ENCODE assay signal across 9 mouse cellular contexts in genomic region chr3:102012611-102013211, GRCm38 (mm10). TPM values are rescaled to one million over a fixed set of nuclear protein-coding genes. Genes with fewer than 3 reads are reported as not detected.
DNase-seq lines count a peak whose midpoint lies in the region; ATAC-seq and TF ChIP-seq lines count a peak whose summit lies in the region.
"Had no signal": no experiment of that assay in that cellular context is flagged by ENCODE, and none has a peak within 500 bp of the region (broad histone marks: within the 10 kb centered on the region; RNA-seq: fewer than 3 reads in every experiment).

No protein-coding gene starts in this region.

- DNase-seq in adrenal gland, adult 2 months = peak; percentile 51
- DNase-seq in adrenal gland, postnatal 4 days (ENCODE audit: low spot score in 2 of 2) = no peak
- DNase-seq in testis, postnatal 10 days (ENCODE audit: low spot score) = no peak
- peak; percentile 61 to 67 for DNase-seq in right cerebral cortex, adult 2 months (ENCODE audit: low spot score in 2 of 2)
- DNase-seq in gastrocnemius, postnatal 14 days = no peak

- 2% methylated on average over 50 of the region's 53 CpGs for WGBS in heart, embryonic 16.5 days
- under 1% methylated on average over 51 of the region's 53 CpGs for WGBS in limb, embryonic 13.5 days

- H3K9me3 ChIP-seq in heart, embryonic 16.5 days (replicated peaks; ENCODE audit: control insufficient read depth, low read length) = no peaks in the 10 kb centered on the region
- H3K9me3 ChIP-seq in limb, embryonic 13.5 days = no peaks in the 10 kb centered on the region

- intact Hi-C loops in gastrocnemius, postnatal 14 days (cut with DNase I; ENCODE audit: low total_unique reads) = no loop called here

- H3K9ac ChIP-seq in heart, embryonic 16.5 days (ENCODE audit: low read length) = 0 out of 2 replicates have a peak overlapping the region, but pooled peaks have one; percentile 10
- H3K9ac ChIP-seq in limb, embryonic 13.5 days = peak overlapping the region; percentile 32; the same call in 1 of the 2 replicates
- H3K9ac ChIP-seq: liver, embryonic 14.5 days had no signal

- no peak for TF ChIP-seq CTCF in testis, adult 2 months (IDR thresholded peaks at IDR 0.05; ENCODE audit: control insufficient read depth, insufficient read depth, insufficient replicate concordance, low read depth, low read length)

- no peak for ATAC-seq in heart, embryonic 16.5 days (replicated peaks; ENCODE audit: extremely low read depth, insufficient read depth, low FRiP score)
- ATAC-seq in limb, embryonic 13.5 days (ENCODE audit: low FRiP score, low read depth) = no peak

- no peaks in the 10 kb centered on the region for H3K36me3 ChIP-seq in testis, adult 2 months (ENCODE audit: control insufficient read depth, insufficient read depth, low read length)
- H3K36me3 ChIP-seq in heart, embryonic 16.5 days (ENCODE audit: control insufficient read depth, insufficient read depth) = no peaks in the 10 kb centered on the region
- H3K36me3 ChIP-seq in limb, embryonic 13.5 days = no peaks in the 10 kb centered on the region

- H3K27me3 ChIP-seq in testis, adult 2 months (ENCODE audit: control insufficient read depth, insufficient read depth, low read length) = peaks cover 6% of the 10 kb centered on the region; the same call in 1 of the 2 replicates
- peaks cover 52% of the 10 kb centered on the region for H3K27me3 ChIP-seq in heart, embryonic 16.5 days (ENCODE audit: control insufficient read depth, insufficient read depth, low read length)
- peaks cover 97% of the 10 kb centered on the region for H3K27me3 ChIP-seq in limb, embryonic 13.5 days

- H3K4me2 ChIP-seq in heart, embryonic 16.5 days (ENCODE audit: low read depth, low read length) = peak overlapping the region; percentile 65
- H3K4me2 ChIP-seq in limb, embryonic 13.5 days (replicated peaks) = peak overlapping the region; percentile 65

- H3K4me1 ChIP-seq in testis, adult 2 months (ENCODE audit: control insufficient read depth, insufficient read depth, low read length) = peaks cover 14% of the 10 kb centered on the region
- peaks cover 6% of the 10 kb centered on the region for H3K4me1 ChIP-seq in heart, embryonic 16.5 days (ENCODE audit: control insufficient read depth, insufficient read depth, low read length)
- H3K4me1 ChIP-seq in limb, embryonic 13.5 days = peaks cover 20% of the 10 kb centered on the region

- peak overlapping the region; percentile 49 for H3K4me3 ChIP-seq in testis, adult 2 months (ENCODE audit: control insufficient read depth, low read depth, low read length)
- peak overlapping the region; percentile 44 for H3K4me3 ChIP-seq in heart, embryonic 16.5 days (ENCODE audit: low read length)
- peak overlapping the region; percentile 41 for H3K4me3 ChIP-seq in limb, embryonic 13.5 days

- TF ChIP-seq POLR2A in testis, adult 2 months (IDR thresholded peaks at IDR 0.05; ENCODE audit: control insufficient read depth, low read depth, low read length) = no peak

- H3K27ac ChIP-seq in testis, adult 2 months (ENCODE audit: control insufficient read depth, insufficient read depth, low read depth, low read length) = no peak overlapping the region
- H3K27ac ChIP-seq in heart, embryonic 16.5 days (ENCODE audit: low read length) = no peak overlapping the region
- no peak overlapping the region for H3K27ac ChIP-seq in limb, embryonic 13.5 days
- H3K27ac ChIP-seq: liver, embryonic 14.5 days had no signal

RNA-seq across cellular contexts. Expression of gene Nhlh2, which starts 2.8 kb away (rescaled TPM):
- total RNA-seq in adrenal gland, adult 2 months (2021) = not detected
- polyA plus RNA-seq in adrenal gland, adult 2 months (2012; rRNA removed) = not detected in 2 replicates
- total RNA-seq in adrenal gland, postnatal 4 days (2021) = under 1 TPM in 1 of 2 experiments, not detected in 1; 0.31 TPM
- not detected in 2 replicates for polyA plus RNA-seq in testis, adult 2 months (2012; rRNA removed)
- polyA plus RNA-seq in heart, embryonic 16.5 days (2015; fragmentation: Nextera tagmentation; extraction: Ambion mirVana) = not detected in 2 replicates
- 0.04 and 0.18 TPM in 2 replicates for polyA plus RNA-seq in limb, embryonic 13.5 days (2015; fragmentation: Nextera tagmentation; extraction: Ambion mirVana)
- total RNA-seq in gastrocnemius, postnatal 14 days (2021) = not detected
- polyA plus RNA-seq: liver, embryonic 14.5 days had no signal

Comparison
In these comparisons a context has a peak if more than half of its experiments do, and no peak if none do; other contexts are left out.
1. DNase-seq: peak in adrenal gland, adult 2 months (single experiment) and right cerebral cortex, adult 2 months (2 of 2); none in adrenal gland, postnatal 4 days (0 of 2), testis, postnatal 10 days (single experiment) and gastrocnemius, postnatal 14 days (single experiment).
2. Peak in every context shown above with its lines, with median percentiles within 50 percentile points of each other: H3K4me3 ChIP-seq.